7 mouse cellular contexts compared by ENCODE assay signal in the genomic region with DNA sequence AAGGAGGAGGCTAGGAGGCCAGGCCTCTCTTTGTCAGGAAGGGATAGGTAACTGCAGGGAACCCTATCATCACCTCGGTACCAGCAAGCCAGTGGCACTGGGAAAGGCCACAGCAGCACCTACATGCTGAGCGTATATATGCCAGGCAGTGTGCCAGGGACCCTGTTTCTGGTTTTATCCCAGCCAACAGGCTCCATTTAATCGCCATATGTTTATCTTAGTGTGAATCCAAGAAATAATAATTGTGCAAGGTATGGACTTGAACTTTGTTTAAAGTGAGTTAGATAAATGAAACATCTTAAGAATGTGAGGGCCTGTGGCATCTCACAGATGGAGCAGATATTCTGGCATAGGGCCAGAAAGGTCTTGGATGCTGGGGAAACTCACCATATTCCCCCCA.
A peak's percentile ranks its signal among the peaks of the same experiment; 100 is the strongest.
DNase-seq lines count a peak whose midpoint lies in the region; ATAC-seq and TF ChIP-seq lines count a peak whose summit lies in the region.

No protein-coding gene starts in this region.

- 0 out of 2 replicates have a peak overlapping the region, but pooled peaks have one; percentile 42 for H3K27ac ChIP-seq in stomach, embryonic 15.5 days
- H3K27ac ChIP-seq in stomach, postnatal 0 days (replicated peaks), result no peak overlapping the region
- H3K27ac ChIP-seq in forebrain, embryonic 12.5 days, result peak overlapping the region; percentile 97
- peak overlapping the region; percentile 54 for H3K27ac ChIP-seq in intestine, embryonic 15.5 days

- TF ChIP-seq CTCF in stomach, postnatal 0 days (IDR thresholded peaks at IDR 0.05; ENCODE audit: low read depth), result no peak

- 51% methylated on average over 3 of the region's 3 CpGs for WGBS in stomach, embryonic 15.5 days
- WGBS in stomach, postnatal 0 days, result 42% methylated on average over 3 of the region's 3 CpGs
- 52% methylated on average over 3 of the region's 3 CpGs for WGBS in forebrain, embryonic 12.5 days
- WGBS in intestine, embryonic 15.5 days, result 38% methylated on average over 3 of the region's 3 CpGs

- TF ChIP-seq EP300 in stomach, postnatal 0 days (optimal IDR thresholded peaks at IDR 0.05), result no peak

- H3K9me3 ChIP-seq in stomach, embryonic 15.5 days, result no peaks in the 10 kb centered on the region
- no peaks in the 10 kb centered on the region for H3K9me3 ChIP-seq in stomach, postnatal 0 days (ENCODE audit: control insufficient read depth, low read length)
- H3K9me3 ChIP-seq in forebrain, embryonic 12.5 days, result no peaks in the 10 kb centered on the region
- H3K9me3 ChIP-seq in intestine, embryonic 15.5 days, result no peaks in the 10 kb centered on the region

- DNase-seq in stomach, postnatal 0 days (ENCODE audit: low spot score), result no peak
- no peak for DNase-seq in thymus, postnatal 0 days (ENCODE audit: low spot score)
- no peak for DNase-seq in adipocyte (ENCODE audit: low spot score)
- no peak for DNase-seq in spleen, adult 18-20 months

- no peaks in the 10 kb centered on the region for H3K27me3 ChIP-seq in stomach, embryonic 15.5 days (replicated peaks)
- H3K27me3 ChIP-seq in stomach, postnatal 0 days (ENCODE audit: control insufficient read depth, insufficient read depth, low read length), result no peaks in the 10 kb centered on the region
- H3K27me3 ChIP-seq in forebrain, embryonic 12.5 days, result no peaks in the 10 kb centered on the region; the same call in 1 of the 2 replicates
- H3K27me3 ChIP-seq in intestine, embryonic 15.5 days (replicated peaks), result no peaks in the 10 kb centered on the region

- 0 out of 2 replicates have a peak, but pooled peaks cover 11% of the 10 kb centered on the region for H3K4me1 ChIP-seq in stomach, embryonic 15.5 days
- 0 out of 2 replicates have a peak, but pooled peaks cover 2% of the 10 kb centered on the region for H3K4me1 ChIP-seq in stomach, postnatal 0 days (replicated peaks; ENCODE audit: control insufficient read depth, insufficient read depth)
- H3K4me1 ChIP-seq in forebrain, embryonic 12.5 days, result peaks cover 88% of the 10 kb centered on the region
- H3K4me1 ChIP-seq in intestine, embryonic 15.5 days (replicated peaks), result peaks cover 21% of the 10 kb centered on the region

- no peaks in the 10 kb centered on the region for H3K36me3 ChIP-seq in stomach, embryonic 15.5 days
- no peaks in the 10 kb centered on the region for H3K36me3 ChIP-seq in stomach, postnatal 0 days (ENCODE audit: control insufficient read depth, insufficient read depth, low read length)
- H3K36me3 ChIP-seq in forebrain, embryonic 12.5 days (replicated peaks), result peaks cover 11% of the 10 kb centered on the region
- no peaks in the 10 kb centered on the region for H3K36me3 ChIP-seq in intestine, embryonic 15.5 days

- no peak overlapping the region for H3K4me3 ChIP-seq in stomach, embryonic 15.5 days (replicated peaks)
- H3K4me3 ChIP-seq in stomach, postnatal 0 days (ENCODE audit: low read depth, low read length), result no peak overlapping the region
- H3K4me3 ChIP-seq in forebrain, embryonic 12.5 days (replicated peaks), result no peak overlapping the region
- H3K4me3 ChIP-seq in intestine, embryonic 15.5 days (replicated peaks), result no peak overlapping the region

- H3K4me2 ChIP-seq in stomach, embryonic 15.5 days, result no peak overlapping the region
- no peak overlapping the region for H3K4me2 ChIP-seq in stomach, postnatal 0 days (replicated peaks; ENCODE audit: low read depth)
- no peak overlapping the region; the same call in 1 of the 2 replicates for H3K4me2 ChIP-seq in forebrain, embryonic 12.5 days
- H3K4me2 ChIP-seq in intestine, embryonic 15.5 days (replicated peaks), result no peak overlapping the region

- no peak overlapping the region for H3K9ac ChIP-seq in stomach, embryonic 15.5 days
- H3K9ac ChIP-seq in stomach, postnatal 0 days (ENCODE audit: low read length), result no peak overlapping the region
- H3K9ac ChIP-seq in forebrain, embryonic 12.5 days, result no peak overlapping the region
- no peak overlapping the region for H3K9ac ChIP-seq in intestine, embryonic 15.5 days

- ATAC-seq in stomach, embryonic 15.5 days (ENCODE audit: insufficient read depth, low FRiP score, low read depth), result no peak
- ATAC-seq in stomach, postnatal 0 days (ENCODE audit: low FRiP score, low TSS enrichment), result no peak
- ATAC-seq in forebrain, embryonic 12.5 days (ENCODE audit: low FRiP score), result no peak
- ATAC-seq in intestine, embryonic 15.5 days, result peak; percentile 15; the same call in 1 of the 2 replicates
